Mouse (Mus musculus) bone marrow, adult 2 months (tissue): Measurements from ENCODE around the gene Palld. TPM values are rescaled to one million over a fixed set of nuclear protein-coding genes. Genes with fewer than 3 reads are reported as not detected.

ENCODE experiments used
- H3K27ac ChIP-seq: fragments of 200-500 bp; 2 replicates; pipeline ENCODE4 v1.5.1; 2012; ENCODE audit warnings: low read depth, mild to moderate bottlenecking, control low read depth, inconsistent platforms, low read length; ENCODE audit not compliant: control insufficient read depth, poor library complexity, insufficient read depth
- H3K4me1 ChIP-seq: fragments of 200-500 bp; 2 replicates; pipeline ENCODE4 v1.6.1; 2011; ENCODE audit warnings: low read length; ENCODE audit not compliant: control insufficient read depth, insufficient read depth
- H3K4me3 ChIP-seq: fragments of 200-500 bp; replicated peaks from 2 replicates; pipeline ENCODE3; 2011; ENCODE audit warnings: mild to moderate bottlenecking, low read depth, low read length, control low read depth; ENCODE audit not compliant: control insufficient read depth
- CTCF ChIP-seq: fragments of 200-500 bp; IDR thresholded peaks from 2 replicates; pipeline ENCODE4 v1.5.1; 2011; ENCODE audit warnings: low read length, control low read depth; ENCODE audit not compliant: control insufficient read depth, insufficient read depth
- POLR2A ChIP-seq: fragments of 200-500 bp; IDR thresholded peaks from 2 replicates; pipeline ENCODE4 v1.6.1; 2011; ENCODE audit warnings: low read depth, mild to moderate bottlenecking, control low read depth, low read length, borderline replicate concordance; ENCODE audit not compliant: control insufficient read depth
- WGBS: fragments of 180-500 bp; shearing (Covaris S2); methylation state at CpG from one replicate; pipeline ENCODE4 v1.1.7; 2018; 5-methylcytosine and 5-hydroxymethylcytosine counted together
- polyA plus RNA-seq: library from polyadenylated mRNA; stranded (reverse); fragments of >200 nt; gene quantifications from 2 replicates; pipeline ENCODE4 v1.2.4, GENCODE M21; 2011; ENCODE audit warnings: low replicate concordance; ENCODE audit not compliant: missing spikeins, insufficient read depth, insufficient read length

Gene Palld
- polyA plus RNA-seq, 1 experiment, result 33.7 TPM

DNA sequence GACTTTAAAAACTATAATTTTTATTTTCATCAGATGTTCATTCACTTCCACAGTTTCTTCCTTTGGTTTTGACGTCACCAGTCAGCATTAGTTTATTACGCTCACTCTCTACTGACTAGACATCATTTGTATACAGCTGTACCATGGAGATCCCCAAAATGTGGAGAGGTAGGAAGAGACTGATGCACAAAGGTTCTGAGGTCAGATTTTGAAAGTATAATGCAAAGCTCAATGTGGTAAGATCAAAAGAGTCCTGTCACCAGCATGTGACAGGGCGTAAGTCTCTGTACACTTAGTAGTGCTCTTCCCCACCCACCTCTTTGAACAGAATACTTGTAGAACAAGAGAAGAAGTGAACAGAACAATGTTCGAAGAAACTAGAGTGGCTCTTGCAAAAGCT, 339.9 kb downstream of the Palld start:
- no peaks in the 10 kb centered on the region for H3K4me1 ChIP-seq
- H3K4me3 ChIP-seq, result no peak overlapping the region
- no peak overlapping the region for H3K27ac ChIP-seq
- TF ChIP-seq POLR2A (no peak), CTCF (no peak)
- WGBS, result 82% methylated on average over 4 of the region's 4 CpGs

GRCm38 (mm10) chr8:61561220-61561619, 341.3 kb downstream of the Palld start:
- Histone ChIP-seq H3K4me3 (no peak overlapping the region), H3K4me1 (no peaks in the 10 kb centered on the region), H3K27ac (no peak overlapping the region)
- 87% methylated on average over 5 of the region's 5 CpGs for WGBS
- TF ChIP-seq CTCF, result no peak
- no peak for TF ChIP-seq POLR2A

DNA sequence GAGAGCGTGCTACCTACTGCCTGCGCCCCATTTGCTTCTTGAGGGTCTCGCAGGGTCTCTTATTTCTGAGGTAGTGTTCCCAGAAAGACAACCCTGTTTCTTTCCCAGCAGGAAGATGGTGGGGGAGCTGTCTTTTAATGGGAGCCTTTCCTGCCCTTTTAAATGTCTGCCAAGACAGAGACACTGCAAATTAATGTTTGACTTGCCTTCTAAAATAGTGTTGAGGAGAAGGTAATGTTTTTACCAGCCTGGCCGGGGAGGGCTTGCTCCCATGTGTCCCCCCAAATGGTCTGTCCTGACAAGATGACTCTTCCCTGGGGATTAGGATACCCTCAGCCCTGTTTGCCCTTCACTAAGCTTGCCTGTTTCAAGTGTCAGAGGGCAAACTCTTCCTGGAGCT, 342.5 kb downstream of the Palld start:
- no peaks in the 10 kb centered on the region for H3K4me1 ChIP-seq
- H3K4me3 ChIP-seq, result no peak overlapping the region
- no peak overlapping the region for H3K27ac ChIP-seq
- 88% methylated on average over 4 of the region's 4 CpGs for WGBS
- no peak for TF ChIP-seq POLR2A
- no peak for TF ChIP-seq CTCF

DNA sequence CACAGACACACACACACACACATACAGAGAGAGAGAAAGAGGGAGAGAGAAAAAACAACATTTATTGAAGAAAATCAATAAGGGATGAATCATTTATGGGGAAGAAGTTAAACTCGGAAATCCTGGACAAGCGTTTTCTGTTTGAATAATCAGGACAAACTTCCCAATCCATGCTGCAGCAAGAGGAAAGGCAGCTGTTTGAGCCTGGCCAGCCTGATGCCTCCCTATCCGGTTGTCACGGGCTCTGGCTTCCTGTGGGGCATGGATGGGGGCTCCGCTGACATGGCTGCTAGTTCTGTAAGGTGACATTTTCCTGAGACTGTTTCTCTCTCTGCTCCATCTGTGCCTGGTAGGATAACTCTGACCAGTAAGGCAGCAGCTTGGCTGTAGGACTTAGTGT, 343.0 kb downstream of the Palld start:
- 80% methylated on average over 5 of the region's 5 CpGs for WGBS
- TF ChIP-seq CTCF, result no peak
- TF ChIP-seq POLR2A, result no peak
- H3K4me1 ChIP-seq, result no peaks in the 10 kb centered on the region
- H3K4me3 ChIP-seq, result no peak overlapping the region
- no peak overlapping the region for H3K27ac ChIP-seq

DNA sequence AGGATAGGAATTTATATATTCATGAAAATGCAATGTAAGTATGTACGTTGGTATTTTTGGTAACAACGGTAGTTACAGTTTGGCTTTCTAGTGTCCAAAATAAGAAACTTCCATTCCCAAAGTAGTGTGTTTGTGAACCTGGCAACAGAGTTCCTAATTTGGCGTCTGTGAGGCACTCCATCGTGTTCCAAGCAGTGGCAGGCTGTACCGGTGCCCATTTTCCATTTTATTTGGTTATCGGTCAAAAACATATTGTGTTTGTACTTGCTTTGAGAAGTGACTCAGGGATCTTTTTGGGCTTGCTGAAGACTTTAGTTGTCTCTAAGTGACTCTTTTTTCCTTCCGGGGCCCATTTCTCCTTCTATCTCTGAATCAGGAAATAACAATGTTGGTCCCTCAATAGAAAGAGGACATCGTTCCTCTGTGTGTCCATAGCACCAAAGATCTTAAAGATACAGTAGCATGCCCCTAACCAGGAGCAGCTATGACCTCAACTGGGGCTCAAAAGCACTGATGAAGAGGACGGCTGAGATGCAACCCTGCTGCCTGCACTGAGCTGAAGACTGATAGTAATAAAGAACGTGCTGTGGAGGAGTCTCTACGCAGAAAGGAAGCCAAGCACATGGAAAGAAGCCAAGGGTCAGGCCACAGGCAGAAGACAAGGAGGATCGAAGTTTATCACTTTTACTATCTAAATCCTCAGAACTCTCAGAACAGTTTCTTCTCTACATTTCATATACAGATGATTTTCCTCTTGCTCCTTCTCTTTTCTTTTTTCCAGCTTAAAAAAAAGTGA, 344.2 kb downstream of the Palld start:
- WGBS, result 63% methylated on average over 12 of the region's 12 CpGs
- TF ChIP-seq CTCF (no peak), POLR2A (no peak)
- Histone ChIP-seq H3K4me3 (no peak overlapping the region), H3K27ac (no peak overlapping the region), H3K4me1 (no peaks in the 10 kb centered on the region)

- Histone ChIP-seq H3K27ac (no peak overlapping the region), H3K4me3 (no peak overlapping the region), H3K4me1 (no peaks in the 10 kb centered on the region)
- TF ChIP-seq POLR2A (no peak), CTCF (no peak)
Observed at GRCm38 (mm10) chr8:61557036-61557435, 345.5 kb downstream of the Palld start.

DNA sequence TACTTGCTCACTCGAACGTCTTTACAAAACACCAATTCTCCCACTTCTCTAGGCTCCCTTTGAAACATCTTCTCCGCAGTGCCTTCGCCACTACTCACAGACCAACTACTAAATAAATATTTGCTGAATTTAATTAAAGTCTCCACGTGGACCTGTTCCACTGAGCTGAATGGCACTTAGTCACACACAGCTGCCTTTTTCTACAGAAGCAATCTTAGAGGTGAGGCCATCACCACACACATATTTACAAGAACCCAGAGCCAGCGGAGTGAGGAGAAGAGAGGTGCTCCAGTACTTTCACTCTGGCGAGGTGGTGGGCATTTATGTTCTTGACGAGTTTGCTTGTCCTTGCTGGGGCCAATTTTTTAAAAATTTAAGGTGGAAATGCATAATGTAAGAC, 346.3 kb downstream of the Palld start:
- H3K27ac ChIP-seq, result no peak overlapping the region
- 79% methylated on average over 8 of the region's 8 CpGs for WGBS
- H3K4me3 ChIP-seq, result no peak overlapping the region
- no peaks in the 10 kb centered on the region for H3K4me1 ChIP-seq
- TF ChIP-seq POLR2A (no peak), CTCF (no peak)

- 83% methylated on average over 6 of the region's 6 CpGs for WGBS
Observed at GRCm38 (mm10) chr8:61555343-61555742, 347.1 kb downstream of the Palld start.

More at GRCm38 (mm10) chr8:61555343-61555742, 347.1 kb downstream of the Palld start:
- TF ChIP-seq POLR2A, result no peak
- no peak for TF ChIP-seq CTCF
- no peaks in the 10 kb centered on the region for H3K4me1 ChIP-seq
- no peak overlapping the region for H3K27ac ChIP-seq
- H3K4me3 ChIP-seq, result no peak overlapping the region
